Mouse (Mus musculus) right cerebral cortex, postnatal 14 days (tissue): ENCODE measurements around the gene Atp6v0b.

Source experiments
- DNase-seq: peaks from one replicate; pipeline ENCODE4 v3.0.0; 2022

Gene Atp6v0b

DNA sequence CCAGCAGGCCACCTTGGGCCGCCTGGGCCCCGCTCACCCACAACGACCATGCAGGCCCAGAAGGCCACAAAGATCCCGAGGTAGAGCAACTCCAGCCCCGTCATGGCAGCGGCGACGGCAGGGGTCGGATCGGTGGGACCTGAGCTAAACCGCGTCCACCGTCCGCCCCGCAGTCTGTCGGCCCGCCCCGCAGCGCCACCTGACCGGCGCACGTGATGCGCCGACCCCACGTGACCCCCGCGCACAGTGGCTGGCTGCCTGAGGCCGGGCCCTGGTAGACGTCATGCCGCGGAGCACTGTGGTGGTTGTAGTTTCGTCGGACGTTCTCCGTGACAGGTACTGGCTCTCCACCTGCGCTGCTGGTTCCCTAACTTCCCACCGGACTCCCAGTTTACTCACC is at the start of gene Atp6v0b:
Gene Atp6v0b (minus strand): TSS at position 201 of the 400 bp plus-strand sequence.
- peak; percentile 96 for DNase-seq

DNA sequence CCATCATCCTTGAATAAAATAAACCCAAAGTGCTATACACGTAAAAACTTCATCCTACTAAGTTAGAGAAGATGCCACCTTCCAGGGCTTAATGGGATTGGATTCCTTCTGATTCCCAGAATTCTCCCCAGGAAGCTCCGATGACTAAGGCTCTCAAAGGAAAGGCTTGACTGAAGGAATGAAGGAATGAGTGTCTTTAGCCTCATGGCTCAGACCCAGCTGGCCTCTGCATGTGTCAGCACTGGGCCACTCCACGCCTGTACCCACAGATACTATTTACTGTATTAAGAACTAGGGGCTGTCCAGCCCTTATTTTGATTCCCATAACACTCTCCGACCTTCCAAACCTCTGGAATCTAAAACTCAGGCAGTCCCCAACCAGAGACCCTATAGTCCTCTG is 46.9 kb upstream of the Atp6v0b start:
- no peak for DNase-seq

GRCm38 (mm10) chr4:117933248-117933647 is 46.1 kb upstream of the Atp6v0b start:
- DNase-seq, result no peak

- no peak for DNase-seq
Measured at GRCm38 (mm10) chr4:117929391-117929881, 42.3 kb upstream of the Atp6v0b start, which contains the start of gene Artn. Artn (minus strand) TSS chr4:117929763.

DNA sequence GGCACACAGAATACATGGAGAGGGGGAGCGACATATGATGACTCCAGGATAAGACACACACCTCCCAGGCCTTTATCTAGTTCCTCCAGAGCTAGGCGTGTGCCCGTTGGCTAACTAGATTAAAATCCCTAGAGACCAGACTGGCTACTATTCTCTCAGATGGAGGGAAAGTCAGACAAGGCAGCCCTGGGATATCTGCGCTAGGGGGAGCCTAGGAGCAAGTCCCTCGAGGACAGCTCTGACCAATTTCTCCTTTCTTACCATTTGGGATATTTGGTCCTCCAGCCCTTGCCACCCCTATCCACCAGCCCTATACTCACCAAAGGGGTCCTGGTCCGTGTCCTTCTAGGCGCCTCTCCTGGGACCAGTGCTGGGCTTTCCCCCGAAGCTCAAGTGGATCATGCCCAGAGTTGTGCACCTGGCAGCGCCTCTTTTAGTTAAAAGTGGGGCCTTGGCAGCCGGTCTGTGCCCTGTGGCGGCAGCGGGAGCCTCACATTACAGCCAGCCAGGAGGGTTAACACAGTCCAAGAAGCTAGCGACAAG is 41.6 kb upstream of the Atp6v0b start:
- peak; percentile 52 for DNase-seq

- peak; percentile 44 for DNase-seq
Measured at GRCm38 (mm10) chr4:117928234-117928633, 41.1 kb upstream of the Atp6v0b start.

DNA sequence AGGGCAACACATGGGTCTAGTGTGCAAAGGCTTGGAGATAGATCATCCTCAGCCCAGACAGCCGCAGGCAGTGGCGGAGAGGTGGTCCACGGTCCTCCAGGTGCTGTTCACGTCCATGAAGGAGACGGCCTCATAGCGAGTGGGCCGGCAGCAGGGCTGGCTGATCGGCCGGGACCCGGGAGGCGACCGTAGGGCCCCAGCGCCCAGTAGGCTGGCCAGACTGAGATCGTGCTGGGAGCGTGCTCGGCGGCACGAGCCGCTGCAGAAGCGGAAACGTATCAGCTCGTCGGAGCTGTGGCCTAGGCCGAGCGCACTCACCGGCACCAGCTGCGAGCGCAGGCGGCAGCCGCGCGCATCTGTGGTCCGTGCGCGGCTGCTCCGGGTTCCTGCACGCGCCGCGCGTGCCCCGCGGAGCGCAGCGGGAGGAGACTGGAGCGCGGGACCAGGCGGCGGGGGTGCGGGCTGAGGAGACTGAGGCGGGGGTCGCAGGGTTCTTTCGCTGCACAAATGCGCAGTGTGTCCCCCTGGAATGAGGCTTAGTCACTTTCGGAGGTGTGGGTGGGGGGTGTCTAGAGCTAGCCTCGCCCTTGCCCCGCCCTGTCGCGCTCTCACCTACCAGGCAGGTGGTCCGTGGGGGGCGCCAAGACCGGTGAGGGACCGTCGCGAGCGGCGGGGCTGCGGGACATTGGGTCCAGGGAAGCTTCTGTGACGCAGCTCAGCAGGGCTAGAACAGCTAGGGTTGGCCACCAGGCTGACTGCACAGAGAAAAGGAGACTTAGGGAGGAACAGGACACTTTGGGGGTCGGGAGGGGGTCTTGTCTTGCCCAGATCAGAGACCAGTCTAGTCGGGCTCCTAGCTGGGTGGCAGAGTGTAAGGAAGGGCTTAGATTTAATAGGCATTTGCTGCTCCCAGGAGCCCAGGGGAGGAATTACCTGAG is 39.7 kb upstream of the Atp6v0b start:
- peak; percentile 65 for DNase-seq

GRCm38 (mm10) chr4:117924916-117925315 is 37.8 kb upstream of the Atp6v0b start:
- no peak for DNase-seq

GRCm38 (mm10) chr4:117923450-117923849 is 36.3 kb upstream of the Atp6v0b start:
- DNase-seq, result no peak

DNA sequence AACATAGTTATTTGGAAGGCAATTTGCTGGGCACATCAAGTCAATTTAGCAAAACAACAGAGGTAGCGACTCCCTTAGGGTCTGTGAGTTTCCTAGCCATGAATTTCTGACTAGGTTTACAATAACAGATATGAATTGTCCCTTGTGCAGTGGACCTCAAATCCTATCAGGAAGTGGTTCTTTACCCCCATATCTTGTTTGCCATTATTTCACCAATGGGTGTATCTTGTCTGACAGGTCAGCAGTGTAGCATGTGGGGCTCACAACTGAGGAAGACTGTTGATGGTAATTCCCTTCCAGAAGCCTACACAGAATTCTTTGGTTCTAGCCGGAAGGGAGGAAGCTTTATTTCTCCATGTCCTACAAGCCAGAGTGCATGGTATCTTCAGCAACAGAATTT is 34.2 kb upstream of the Atp6v0b start:
- DNase-seq, result no peak

GRCm38 (mm10) chr4:117918762-117919161 is 31.6 kb upstream of the Atp6v0b start:
- DNase-seq, result no peak

DNA sequence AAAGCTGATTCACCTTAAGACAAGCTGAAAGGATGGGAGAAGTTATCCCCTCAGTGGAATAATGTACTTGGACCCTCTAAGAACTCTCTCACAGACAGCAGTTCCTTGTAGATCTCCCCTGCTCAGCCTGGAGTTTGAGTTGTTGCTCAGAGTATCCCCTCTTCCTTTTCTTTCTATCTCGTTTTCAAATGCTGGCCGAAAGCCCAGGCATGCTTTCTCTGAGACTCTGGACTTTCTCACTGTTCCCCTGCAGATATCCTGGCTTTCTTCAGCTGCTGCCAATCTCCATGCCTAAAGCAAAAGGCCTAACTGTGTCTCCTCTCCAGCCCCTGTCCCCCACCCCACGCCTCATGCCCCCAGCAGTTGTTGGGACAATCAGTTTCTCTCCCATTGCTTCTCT is 31.1 kb upstream of the Atp6v0b start:
- no peak for DNase-seq

DNA sequence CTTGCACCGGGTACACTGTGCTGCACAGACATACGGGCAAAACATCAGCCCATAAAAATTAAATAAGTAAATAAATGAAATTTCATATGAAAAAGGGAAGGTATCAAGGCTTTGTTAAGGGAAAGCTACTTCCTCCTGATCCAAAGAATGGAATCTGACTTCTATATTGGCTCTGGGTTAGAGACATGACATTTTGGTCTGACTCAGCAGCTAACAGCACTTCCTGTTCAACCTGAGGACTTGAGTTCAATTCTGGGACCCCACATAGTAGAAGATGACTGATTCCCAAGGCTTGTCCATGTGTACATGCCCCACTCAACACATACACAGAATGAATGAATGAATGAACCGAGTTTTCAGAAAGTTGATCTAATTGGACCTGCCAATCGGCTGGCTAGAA is 30.7 kb upstream of the Atp6v0b start:
- no peak for DNase-seq

GRCm38 (mm10) chr4:117917402-117917801 is 30.3 kb upstream of the Atp6v0b start:
- DNase-seq, result no peak

- DNase-seq, result no peak
Measured at GRCm38 (mm10) chr4:117916386-117916785, 29.3 kb upstream of the Atp6v0b start.

DNA sequence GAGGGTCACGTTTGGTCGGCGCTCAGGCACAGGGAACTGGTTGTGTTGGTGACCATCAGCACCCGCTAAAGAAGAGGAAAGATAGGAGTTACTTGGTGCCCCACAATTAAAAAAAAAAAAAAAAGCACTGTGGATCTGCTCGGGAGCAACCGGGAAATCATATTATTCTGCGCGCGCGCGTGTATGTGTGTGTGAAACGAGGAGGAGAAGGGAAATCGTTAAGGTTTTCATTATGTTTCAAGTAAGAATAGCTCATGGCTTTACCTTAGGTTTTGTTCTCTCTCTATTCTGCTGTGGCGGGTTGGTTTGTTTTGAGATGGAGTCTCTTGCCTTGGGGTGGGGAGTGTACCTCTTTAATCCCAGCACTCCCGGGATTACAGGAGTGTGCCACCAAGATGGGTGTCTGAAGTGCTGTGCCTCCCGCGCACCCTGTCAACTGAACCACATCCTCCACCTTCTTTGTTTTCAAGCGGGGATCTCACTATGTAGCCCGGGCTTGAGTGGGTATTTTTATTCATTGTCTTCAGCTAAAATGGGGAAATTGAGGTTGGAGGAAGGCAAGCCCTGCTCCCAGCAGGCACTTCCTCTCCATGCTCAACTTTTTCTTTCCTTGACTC is 28.5 kb upstream of the Atp6v0b start:
- DNase-seq, result no peak

DNA sequence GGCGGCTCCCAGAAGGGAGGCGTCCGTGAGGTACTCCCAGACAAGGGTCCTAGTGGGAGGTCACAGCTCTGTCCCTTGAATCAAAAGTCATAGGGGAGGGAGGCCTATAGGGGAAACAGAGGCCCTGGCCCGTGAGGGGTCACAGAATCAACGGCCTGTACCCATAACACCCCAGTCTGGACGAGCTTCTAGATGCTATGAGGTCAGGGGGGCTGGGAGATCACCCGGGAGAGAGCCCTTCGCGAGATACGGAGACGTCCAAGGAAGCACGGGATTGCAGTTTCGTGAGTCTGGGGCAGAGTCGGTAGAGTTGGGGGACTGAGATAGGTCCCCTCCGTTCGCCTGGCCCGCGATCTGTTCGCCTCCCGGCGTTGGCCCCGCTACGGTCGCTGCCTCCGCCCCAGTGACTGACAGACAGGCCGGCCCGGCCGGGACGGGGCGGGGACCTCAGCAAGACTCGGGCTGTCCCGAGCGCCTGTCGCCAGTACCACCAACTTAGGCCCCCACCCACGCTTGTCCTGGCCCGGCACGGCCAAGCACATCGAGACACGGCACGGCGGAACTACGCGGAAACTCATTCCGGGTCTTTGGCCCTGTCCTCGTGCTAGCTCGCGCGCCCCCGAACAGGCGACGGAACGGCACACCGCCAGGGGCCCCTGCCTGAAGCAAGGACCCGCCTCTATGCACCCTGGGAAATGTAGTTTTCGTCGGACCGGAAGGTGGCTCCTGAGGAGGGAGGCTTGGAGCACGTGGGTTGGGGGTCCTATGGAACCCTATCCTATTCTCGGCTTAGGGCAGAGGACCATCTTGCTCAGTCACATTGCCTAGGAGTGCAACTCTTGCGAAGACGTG is 27.7 kb upstream of the Atp6v0b start, which contains the start of gene Ipo13:
Gene Ipo13 (minus strand): TSS at position 409 of the 852 bp plus-strand sequence.
- peak; percentile 84 for DNase-seq

DNA sequence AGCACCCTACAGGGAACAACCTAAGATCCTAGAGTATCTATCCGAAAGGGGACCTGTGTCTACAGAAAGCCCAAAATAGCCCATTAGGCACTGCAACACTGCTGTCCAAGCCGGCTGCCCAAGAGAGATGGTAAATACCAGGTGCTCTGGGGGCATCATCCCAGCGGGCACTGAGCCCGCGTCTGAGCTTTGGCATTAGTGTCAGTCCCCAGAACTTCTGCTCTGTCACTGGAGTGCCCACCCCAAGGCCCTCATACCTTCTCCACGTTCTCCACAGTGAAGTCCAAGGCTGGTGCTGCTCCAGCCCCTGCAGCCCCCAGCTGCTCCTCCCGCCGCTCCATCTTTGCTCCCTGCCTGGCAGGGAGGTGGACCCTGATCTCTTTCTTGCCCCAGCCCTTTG is 26.9 kb upstream of the Atp6v0b start:
- DNase-seq, result no peak

DNA sequence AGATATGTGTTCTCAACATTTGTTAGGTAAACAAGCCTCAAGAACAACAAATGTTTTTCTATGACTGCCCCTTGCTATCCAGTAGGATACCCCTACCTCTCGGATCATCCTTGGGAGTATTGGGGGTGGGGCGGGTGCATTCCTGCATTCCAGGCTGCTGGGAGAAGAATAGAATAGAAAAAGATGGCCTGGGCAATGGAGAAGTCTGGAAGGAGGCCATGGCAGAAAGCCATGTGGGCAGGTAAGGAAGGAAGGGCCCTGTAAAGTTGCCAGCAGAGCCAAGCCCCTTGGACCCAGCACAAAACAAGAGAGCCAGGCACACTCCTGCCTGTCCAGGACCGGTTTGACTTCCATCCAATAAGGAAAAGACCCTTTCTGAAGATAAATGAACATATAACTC is 26.3 kb upstream of the Atp6v0b start:
- no peak for DNase-seq

- no peak for DNase-seq
Measured at GRCm38 (mm10) chr4:117912685-117913273, 25.6 kb upstream of the Atp6v0b start.

GRCm38 (mm10) chr4:117912131-117912561 is 25.0 kb upstream of the Atp6v0b start:
- no peak for DNase-seq

DNA sequence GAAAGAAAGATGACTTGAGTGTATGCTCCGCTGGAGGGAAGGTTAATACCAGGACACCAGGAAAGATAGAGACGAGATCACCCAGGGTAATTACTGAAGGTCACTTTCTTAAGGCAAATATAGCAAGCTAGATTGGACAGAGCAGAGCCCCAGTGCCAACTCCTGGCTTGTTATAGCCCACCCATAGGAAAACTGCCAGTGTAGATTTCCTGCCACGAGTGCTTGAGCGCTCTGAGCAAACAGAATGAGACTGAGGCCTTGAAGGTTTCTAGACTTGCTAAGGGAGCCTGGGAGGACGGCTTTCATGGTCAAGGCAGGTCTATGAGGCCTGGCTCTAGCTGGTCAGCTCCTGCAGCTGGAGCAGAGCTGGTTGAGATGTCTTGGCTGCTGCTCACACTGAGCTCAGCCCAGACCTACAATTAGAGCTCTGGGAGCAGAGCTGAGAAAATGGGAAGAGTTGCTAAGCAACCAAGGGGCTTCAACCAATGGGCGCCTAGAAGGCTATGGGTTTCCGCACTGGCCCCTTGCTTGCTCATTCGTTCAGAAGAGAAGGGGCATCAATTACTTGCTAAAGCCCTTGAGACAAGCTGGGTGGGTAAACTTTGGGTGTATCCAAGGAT is 21.8 kb upstream of the Atp6v0b start:
- DNase-seq, result no peak
